Mouse (Mus musculus) spleen, adult 18-20 months (tissue): Measurements from ENCODE around the gene Cenps.
"Not testable (repeated sequence)": the region's sequence is repeated elsewhere in the genome, so short reads cannot be mapped to it uniquely, and the experiment has no call there.

Experiments used
- DNase-seq, 2 experiments: peaks; one replicate each; pipeline ENCODE4 v3.0.0; 2022; ENCODE audit warnings: mixed read lengths in 2 of 2

Gene Cenps

DNA sequence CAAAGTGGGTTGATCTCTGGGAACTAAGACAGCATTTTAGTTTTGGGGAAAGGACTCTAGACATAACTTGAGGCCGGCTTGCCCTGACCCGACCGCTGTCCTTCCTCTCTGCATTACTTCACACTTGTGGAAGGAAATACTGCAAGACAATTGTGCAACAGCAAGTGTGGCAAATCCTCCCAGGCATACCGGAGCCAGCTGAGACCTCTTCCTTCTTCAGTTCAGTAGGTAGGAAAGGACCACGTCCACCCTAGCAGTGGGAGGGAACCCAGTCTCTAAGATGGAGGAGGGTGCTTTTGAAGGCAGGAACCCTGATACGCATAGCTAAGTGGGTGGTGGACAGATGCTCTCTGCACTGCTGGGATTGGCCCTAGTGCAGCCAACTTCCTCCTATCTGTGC, 18.3 kb upstream of the Cenps start:
- no peak for DNase-seq

DNA sequence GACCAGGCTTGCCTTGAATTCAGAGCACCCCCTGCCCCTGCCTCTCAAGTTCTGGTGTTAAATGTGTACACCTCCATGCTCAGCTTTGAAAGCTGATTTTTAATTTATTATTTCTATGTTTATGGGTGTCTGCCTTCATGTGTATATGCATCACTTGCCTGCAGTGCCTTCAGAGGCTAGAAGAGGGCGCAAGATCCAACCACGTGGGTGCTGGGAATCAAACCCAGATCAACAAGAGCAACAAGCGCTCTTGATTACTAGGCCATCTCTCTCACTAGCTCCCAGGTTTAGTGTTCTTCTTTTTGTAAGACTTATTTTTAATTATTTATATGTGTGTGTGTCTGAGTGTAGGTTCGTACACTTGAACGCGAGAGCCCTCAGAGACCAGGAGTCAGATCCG, 17.4 kb upstream of the Cenps start:
- DNase-seq, result no peak

DNA sequence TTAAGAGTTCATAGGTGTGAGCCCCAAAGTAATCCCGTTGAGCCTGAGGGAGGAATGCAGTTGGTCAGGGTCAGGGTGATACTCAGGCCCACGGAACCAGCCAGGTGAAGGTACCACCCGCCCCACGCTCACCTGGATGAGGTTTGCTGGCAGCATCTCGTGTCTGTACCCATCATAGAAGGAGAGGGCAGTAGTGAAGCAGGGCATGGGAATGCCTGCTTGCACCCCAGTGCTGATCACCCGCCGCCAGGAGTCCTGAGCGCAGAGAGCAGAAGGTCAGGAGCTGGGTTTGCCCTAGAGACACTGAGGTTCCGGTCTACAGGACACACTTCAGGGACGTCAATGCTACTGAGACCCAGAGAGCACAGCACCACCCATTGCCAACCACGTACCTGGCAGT, 13.3 kb upstream of the Cenps start:
- no peak for DNase-seq

DNA sequence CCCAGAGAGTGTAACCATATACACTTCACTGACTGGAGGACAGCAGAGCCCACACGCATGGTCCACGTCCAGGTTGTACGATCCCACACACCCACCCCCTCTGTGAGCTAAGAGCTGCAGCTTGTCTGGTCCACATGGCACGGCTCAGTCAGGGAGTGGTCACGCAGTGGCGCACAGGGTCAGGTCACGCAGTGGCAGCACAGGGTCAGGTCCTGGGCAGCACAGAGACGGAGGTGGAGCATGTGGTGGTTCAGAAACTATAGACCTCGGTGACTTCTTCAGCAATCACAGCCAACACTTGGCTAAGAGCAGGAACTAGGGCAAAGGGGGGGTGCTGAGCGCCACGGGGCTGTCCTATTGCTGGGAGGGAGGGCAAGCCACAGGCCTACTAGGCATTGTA, 12.8 kb upstream of the Cenps start:
- no peak for DNase-seq

DNA sequence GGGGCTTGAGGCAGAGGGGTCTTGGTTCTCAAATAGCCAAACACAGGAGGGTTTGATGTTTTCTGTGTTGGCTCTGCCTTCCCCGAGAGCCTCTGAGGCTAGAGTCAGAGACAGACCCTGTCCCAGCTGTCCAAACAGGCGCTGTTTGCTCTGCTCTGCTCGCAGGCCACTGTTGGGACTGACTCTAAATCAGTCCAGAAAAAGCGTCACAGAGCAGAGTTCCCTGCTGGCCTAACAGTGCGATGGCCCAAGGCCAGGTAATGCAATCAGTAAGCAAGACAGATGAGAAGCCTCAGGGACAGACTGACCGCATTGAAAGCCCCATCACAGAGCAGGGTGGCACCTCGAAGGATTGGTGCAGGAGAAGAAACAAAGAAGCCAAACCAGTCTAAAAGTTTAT, 12.2 kb upstream of the Cenps start:
- no peak for DNase-seq

DNA sequence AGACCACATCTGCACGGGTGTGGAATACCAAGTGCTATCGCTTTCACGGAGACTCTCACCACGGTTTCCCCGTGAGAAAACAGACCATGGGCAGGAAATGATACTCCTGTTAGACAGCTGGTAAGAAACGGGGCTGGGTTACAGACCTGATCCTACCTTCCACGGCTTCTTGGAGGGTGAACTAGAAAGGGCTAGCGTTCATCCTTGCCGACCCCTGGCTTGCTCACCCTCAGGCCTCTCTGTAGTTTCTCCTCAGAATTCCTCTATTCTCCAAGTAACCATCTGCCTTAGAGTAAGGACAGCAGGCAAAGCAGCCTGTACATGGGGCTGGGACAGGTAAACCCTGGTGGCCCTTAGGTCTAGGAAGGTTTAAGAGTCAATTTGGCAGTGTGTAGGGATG, 11.8 kb upstream of the Cenps start:
- DNase-seq, result no peak

DNA sequence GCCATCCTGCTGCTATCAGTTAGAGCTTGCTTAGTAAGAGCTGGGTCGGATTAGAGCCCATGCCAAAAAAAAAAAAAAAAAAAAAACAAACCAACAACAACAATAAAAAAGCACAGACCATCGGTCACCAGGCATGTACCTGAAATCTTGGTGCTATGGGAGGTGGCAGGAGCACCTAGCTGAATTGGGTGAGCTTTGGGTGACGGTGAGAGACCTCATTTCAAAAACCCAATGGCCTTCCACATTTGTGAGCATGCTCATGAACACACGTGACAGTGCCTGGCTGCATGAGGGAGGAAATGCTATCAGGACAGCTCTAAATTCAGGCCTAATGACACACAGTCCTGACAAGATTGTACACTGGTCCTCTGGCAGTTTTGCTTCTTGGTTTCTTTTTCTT, 10.7 kb upstream of the Cenps start:
- DNase-seq, result no peak

DNA sequence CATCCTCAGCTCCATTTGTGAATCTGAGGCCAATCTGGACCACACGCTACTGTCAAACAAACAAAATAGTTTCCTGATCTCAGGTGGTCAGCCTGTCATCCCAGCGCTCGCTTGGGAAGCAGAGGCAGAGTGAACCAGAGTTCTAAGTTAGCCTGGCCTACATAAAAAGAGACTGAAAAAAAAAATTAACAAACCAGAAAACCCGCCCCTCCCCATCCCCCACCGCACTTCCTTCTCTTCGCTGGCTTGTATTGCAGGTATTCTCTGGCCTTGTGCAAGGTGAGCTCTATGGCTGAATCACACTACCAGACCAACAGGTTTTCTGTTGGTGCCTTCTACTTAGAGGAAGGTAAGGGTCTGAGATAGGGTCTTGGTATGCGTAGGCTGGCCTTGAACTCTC, 10.1 kb upstream of the Cenps start:
- DNase-seq, result no peak

DNA sequence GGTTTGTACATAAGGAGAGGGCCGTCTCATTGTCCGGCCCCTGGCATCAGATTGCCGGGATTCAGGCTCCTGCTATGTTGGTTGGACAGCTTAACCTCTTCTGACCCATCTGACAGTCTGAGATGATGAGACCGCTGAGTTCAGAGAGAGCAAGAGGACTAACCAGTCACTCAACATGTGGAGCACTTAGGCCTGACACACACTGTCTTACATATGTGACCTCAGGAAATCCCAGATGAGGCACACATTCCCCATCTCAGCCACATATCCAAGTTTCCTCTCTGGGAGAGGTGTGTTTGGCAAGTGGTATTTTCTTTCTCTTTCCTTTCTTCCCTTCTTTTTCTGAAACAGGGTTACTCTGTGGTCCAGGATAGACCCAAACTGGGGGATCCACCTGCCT, 7.7 kb upstream of the Cenps start:
- no peak for DNase-seq

DNA sequence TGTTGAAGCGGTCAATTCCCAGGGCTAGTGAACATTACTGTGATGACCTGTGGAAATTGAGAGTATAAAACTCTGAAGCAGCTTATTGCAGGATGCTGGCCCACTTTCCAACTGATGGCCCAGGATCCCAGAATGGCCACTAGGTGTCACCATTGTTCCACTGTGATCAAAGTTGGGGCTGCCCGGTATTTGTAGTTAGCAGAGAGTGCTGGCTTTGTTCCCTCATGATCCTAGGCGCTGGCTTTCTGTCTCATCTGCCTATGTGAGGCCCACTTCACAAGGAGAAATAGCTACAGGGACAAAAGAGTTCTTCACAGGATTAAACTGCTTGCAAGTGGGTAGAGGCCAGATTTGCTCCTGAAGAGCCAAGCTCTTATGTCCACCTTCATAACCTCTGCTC, 7.0 kb upstream of the Cenps start:
- peak; percentile 49 to 74 for DNase-seq

DNA sequence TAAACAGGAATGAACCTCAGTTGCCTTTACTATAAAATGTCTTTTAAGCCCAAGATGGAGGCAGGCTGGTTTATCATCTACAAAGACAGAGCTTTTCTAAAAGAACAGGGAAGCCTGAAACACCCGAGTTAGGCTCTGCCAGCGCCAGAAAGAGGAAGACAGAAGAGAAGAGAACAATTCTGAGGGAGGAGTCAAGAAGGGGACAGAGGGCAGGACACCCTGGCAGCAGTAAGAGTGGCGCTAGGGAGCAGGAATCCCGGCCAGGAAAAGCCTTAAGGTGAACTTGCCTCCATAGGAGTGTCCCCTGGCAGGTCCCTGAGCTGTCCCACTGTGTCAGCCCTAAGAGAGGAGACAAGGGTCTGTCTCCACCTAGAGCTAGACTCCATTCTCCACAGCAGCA, 6.2 kb upstream of the Cenps start:
- DNase-seq, result no peak

DNA sequence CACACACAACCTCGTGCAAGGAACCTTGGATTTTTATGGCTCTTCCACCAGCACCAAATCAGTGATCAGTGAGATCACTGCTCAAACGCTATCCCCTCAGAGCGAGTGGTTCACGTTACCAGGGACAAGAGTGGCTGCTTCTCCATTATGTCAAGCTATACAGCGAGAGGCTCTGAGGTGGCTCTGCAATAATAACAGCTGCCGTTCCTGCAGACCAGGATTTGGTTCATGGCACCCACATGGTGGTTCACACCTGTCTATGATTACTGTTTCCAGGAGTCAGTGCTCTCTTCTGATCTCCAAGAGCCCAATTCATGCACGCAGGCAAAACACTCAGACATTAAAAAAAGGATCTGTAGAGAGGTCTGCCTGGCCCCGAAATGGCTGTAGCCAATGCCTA, 1.1 kb upstream of the Cenps start:
- DNase-seq, result no peak

DNA sequence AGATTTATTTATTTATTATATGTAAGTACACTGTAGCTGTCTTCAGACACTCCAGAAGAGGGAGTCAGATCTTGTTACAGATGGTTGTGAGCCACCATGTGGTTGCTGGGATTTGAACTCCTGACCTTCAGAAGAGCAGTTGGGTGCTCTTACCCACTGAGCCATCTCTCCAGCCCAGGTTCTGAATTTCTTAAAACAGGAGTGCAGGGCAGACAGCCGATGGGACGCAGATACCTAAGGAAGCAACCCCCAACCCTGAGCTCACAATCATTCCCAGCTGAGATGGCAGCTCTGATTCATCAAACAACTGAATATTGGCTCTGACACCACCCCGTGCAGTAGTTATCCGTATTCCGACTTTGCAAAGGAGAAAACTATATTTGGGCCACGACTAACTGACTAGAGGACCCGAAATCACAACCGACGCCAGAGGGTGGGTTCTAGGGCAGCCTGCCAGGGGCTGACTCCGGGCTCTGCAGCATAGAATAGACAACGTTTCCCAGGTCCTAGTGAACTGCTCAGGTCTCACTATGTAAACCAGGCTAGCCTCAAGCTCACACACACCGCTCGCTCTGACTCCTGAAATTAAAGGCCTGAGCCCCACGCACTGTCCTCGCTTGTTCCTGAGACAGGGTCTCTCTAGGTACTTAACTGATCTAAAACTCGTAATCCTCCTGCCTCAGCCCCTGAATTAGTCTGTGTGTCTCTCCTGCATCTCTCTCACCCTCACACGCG, 1.1 kb downstream of the Cenps start:
- DNase-seq, result no peak

DNA sequence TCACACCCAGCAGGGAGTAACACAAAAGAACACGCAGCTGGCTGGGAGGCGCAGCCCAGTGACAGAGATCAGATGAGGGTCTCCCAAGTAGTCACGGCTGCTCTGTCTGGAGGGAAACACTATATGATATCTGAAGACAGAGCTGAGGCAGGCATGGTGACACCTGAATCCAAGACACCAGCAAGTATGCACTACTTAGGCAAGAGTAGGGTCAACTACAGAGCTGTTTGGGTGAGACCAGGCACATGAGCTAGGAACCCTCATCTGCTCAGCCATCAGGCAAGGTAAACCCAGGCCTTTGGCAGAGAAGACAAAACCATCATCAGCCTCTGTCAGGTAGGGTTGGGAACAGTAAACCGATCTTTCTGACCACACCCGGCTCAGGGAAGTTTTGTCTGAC, 4.0 kb downstream of the Cenps start:
- DNase-seq, result no peak

DNA sequence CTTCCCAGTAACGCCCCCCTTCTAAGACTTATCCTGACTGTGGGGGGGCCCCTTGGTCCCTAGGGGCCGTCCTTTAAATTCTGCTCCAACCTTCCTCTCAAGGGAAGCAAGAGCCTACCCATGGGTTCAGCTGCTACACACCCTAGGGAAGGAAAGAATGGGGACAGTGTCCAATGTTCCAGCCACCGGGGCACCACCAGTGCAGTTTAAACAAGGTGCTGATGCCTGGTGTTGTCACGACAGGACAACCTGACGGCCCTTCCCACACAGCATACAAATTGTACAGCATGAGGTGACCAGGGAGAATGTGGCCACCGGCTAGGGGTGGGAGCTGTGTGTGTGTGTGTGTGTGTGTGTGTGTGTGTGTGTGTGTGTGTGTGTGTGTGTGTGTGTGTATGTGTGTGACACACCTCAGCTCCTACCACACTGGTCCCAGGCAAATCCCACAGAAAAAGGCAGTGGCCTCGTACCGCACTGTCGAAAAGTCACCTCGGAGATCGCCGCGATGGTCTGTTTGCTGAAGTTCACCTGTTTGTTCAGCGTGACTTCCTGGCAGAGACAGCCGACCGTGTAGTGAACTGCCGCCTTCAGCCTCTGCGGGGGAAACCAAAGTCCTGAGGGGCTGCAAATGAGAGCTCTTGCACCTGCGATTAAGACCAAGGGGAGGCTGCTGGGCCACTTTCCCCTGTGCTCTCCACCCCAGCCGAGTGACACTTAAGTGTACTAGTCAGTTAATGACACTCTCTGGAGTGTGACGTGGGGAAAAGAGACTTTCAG, 5.5 kb downstream of the Cenps start:
- peak; percentile 56 to 69 for DNase-seq

DNA sequence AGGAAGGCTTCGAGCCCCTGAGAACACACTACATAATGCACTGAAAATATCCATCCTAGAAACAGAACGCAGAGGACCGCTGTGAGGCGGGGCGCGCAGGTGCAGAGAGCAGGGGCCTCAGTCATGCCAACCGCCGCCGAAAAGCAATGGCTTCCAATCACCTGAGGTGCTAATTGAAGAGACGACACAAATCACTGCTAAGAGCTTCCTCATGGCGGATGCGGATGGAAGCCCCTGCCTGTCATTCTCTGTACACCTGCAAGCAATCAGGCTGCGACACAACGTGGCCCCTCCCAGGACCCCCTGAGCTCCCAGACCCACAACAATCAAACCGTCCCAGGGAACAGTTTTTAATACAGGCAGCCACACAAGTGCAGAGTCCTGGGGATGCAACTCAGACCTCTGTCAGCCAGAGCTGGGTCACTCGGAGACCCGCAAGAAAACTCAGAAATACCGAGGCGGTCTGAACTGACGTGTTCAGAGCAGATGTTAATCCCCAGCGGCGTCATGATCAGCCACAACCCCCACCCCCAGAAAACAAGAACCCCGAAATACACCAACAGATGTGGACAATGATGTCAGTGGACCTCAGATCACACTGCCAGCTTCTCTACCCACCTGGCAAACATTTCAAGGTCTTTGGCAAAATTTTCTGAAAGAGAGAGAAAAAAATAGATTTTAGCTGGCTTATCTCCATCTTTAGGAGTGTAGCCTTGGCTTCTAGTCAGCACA, 6.2 kb downstream of the Cenps start:
- DNase-seq, result no peak

DNA sequence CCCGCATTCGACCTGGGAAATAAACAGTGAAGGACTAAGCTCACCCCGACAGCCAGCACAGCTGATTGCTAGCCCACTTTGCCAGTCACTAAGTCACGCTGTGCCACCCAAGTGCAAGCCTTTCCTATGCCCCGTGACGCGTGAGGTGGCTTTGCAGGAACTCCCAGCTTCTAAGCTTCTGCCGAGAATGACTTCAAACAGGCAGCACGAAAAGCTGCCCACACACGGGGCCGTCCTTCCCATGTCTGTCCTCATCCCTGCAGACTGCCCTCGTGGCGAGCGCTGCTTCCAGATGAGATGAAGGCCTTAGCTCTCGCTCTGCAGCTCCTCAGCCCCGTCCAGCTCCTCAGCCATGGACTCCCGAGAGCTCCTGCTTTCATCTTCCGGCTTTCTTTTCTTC, 9.0 kb downstream of the Cenps start:
- no peak for DNase-seq

DNA sequence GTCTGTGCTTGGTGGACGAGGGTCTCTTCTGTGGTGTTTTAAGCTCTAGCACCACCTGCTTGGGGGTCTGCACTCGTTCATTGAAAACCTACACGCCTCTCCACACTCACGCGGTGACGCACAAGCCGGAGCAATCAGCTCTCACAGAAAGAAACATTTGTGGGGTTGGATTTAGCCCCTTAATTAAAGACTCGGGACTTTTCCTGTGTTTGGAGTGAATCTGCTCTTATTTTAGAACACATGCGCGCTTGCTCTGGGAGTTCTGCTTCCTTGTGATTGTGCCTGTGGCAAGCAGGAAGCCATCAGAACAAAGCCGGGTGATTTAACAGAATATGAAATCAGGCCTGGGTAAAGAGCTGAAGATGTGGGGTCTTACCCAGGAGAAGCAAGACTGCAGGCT, 10.8 kb downstream of the Cenps start, which contains the start of gene Cort:
TSS of gene Cort (minus strand) at position 101 of the 400 bp plus-strand sequence.
- DNase-seq, result no peak

DNA sequence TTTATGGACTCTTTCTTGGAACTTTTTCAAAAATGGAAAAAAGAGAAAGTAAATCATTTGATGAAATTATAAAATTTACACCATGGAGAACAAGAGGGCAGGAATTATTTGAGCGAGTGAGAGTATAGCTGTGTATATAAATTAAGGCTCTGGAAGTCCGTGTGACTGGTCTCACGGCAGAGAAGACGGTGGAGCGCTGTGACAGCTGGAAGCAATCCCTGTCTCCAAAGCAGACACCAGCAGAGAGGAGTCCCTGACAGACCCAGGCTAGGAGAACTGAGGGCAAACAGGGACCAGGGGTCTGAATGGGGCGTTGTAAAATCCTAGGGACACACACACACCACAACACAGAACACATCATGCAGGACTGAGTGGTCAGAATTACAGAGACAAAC, 11.3 kb downstream of the Cenps start:
- no peak for DNase-seq

DNA sequence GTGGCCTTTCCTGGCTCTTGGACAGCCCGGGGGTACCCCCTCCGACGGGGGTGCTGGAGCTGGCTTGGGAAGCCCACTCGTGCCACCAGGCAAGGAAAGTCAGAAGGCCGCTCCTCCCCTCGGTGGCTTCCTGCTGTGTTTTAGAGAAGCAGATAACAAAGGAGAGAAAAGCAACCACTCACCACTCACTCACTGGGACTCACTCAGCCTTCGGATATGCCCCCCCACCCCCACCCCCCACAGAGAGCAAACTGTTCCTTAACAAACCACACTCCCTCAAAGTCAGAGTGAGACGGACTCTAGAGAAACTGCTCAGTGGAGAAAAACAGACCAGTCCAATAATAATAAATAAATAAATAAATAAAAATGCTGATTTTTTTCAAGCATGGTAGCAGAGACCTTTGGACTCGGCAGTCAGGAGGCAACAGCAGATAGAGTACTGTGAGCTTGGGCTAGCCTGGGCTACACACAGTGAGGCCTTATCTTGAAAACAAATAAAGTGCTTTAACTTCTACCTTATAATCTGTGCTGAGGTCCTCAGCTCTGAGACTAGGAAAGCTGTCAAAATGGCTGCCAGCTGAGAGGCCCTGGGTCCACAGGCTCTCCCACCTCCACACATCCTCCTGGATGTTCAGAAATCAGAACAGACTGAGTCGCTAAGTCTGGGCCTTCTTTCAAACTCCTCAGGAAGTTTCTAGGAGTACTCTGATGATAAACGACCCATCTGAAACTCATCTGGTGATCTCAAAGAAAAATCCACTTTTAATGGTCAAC, 11.9 kb downstream of the Cenps start:
- no peak for DNase-seq

DNA sequence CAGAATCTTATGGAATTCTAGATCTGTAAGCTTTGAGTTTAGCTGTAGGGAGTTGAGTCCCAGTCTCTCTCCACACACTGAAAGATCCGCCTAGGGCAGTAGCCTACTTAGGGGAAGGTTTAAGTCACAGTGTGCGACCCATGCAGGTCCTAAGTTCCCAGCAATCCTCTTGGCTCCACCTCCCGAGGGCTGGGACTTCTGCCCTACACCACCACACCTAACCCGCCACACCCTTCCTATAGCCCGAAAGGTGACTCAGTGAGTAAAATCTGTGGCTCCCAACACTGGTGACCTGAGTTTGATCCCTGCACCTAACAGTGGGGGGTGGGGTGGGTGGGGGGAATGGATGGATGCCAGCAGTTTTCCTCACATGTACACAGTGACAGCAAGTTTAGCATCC, 14.0 kb downstream of the Cenps start:
- DNase-seq, result no peak

DNA sequence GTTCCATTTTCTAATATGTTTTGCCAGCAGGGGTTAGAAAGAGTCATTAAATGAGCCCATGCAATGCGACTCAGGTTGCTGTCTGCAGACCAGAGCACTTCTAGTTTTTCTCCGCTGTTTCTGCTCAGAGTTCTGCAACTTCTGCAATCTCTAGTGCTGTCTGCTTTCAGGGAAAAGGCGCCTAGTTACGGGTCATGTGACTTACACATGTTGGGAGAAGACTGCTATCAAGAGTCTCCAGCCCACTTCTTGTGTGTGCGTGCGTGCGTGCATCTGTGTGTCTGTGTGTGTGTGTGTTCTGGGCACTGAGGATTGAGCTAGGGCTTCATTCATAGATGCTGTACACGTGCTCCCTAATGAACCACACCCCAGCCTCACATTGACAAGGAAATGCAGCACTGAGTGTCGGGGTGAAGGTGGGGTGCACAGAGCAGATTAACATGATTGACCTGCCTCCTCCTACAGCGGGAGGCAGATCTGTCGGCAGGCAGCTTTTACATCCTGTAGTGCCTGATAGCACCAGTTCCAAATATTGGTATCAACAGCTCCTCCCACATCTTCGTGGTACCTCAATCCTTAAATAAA, 17.4 kb downstream of the Cenps start:
- DNase-seq, result not testable (repeated sequence)
